Mouse (Mus musculus) spleen, adult 2 months (tissue): ENCODE measurements at regions not wholly inside any gene's neighbourhood (a gene's known extent, or its start where the extent isn't known, plus 50 kb on each side); places are given as distances from the start of the nearest gene placed in this dataset.

Experiments used
- DNase-seq, 2 experiments: peaks; one replicate each; pipeline versions ENCODE4 v3.0.0 to v3.0.0-alpha.2; 2012 to 2021; ENCODE audit warnings: low spot score in 2 of 2, low read depth in 1 of 2
- H3K27ac ChIP-seq: fragments of 200-500 bp; 2 replicates; pipeline ENCODE4 v1.5.1; 2012; ENCODE audit warnings: low read length, inconsistent platforms; ENCODE audit not compliant: insufficient read depth
- H3K27me3 ChIP-seq: fragments of 200-500 bp; 2 replicates; pipeline ENCODE4 v1.6.1; 2012; ENCODE audit warnings: mild to moderate bottlenecking, moderate library complexity, low read length, inconsistent platforms; ENCODE audit not compliant: control insufficient read depth, insufficient read depth
- H3K36me3 ChIP-seq: fragments of 200-500 bp; 2 replicates; pipeline ENCODE4 v1.6.1; 2012; ENCODE audit warnings: mild to moderate bottlenecking, low read length, inconsistent platforms; ENCODE audit not compliant: control insufficient read depth, insufficient read depth
- H3K4me1 ChIP-seq: fragments of 200-500 bp; 2 replicates; pipeline ENCODE4 v1.6.1; 2011; ENCODE audit warnings: inconsistent platforms; ENCODE audit not compliant: control insufficient read depth, insufficient read depth, insufficient read length
- H3K4me3 ChIP-seq: fragments of 200-500 bp; 2 replicates; pipeline ENCODE4 v1.5.1; 2011; ENCODE audit warnings: mild to moderate bottlenecking, inconsistent platforms; ENCODE audit not compliant: insufficient read depth, insufficient read length; ENCODE audit errors: extremely low read depth
- CTCF ChIP-seq: fragments of 200-500 bp; IDR thresholded peaks from 2 replicates; pipeline ENCODE4 v1.5.1; 2011; ENCODE audit warnings: mild to moderate bottlenecking, inconsistent platforms; ENCODE audit not compliant: insufficient read depth, insufficient read length, insufficient replicate concordance; ENCODE audit errors: extremely low read depth
- POLR2A ChIP-seq: fragments of 200-500 bp; IDR thresholded peaks from 2 replicates; pipeline ENCODE4 v1.6.1; 2011; ENCODE audit warnings: low read depth, low read length, inconsistent platforms
- WGBS: fragments of 180-500 bp; shearing (Covaris S2); methylation state at CpG from one replicate; pipeline ENCODE4 v1.1.7; 2018; 5-methylcytosine and 5-hydroxymethylcytosine counted together

DNA sequence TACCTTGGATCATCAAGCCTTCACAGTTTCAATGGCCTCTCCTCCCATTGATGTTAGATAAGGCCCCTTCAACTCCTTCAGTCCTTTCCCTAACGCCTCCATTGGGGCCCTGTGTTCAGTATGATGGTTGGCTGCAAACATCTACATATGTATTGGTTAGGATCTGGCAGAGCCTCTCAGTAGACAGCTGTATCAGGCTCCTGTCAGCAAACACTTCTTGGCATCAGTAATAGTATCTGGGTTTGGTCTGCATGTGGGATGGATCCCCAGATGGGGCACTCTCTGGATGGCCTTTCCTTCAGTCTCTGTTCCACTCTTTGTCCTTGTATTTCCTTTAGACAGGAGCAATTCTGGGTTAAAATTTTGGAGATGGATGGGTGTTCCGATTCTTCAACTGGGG, 84.0 kb upstream of the N4bp1 start:
- DNase-seq, result no peak
- TF ChIP-seq POLR2A, result no peak
- TF ChIP-seq CTCF, result no peak
- WGBS, result 79% methylated on average over 2 of the region's 2 CpGs
- H3K27ac ChIP-seq, result no peak overlapping the region
- H3K4me3 ChIP-seq, result no peak overlapping the region
- H3K27me3 ChIP-seq, result no peaks in the 10 kb centered on the region
- H3K36me3 ChIP-seq, result no peaks in the 10 kb centered on the region
- H3K4me1 ChIP-seq, result no peaks in the 10 kb centered on the region

DNA sequence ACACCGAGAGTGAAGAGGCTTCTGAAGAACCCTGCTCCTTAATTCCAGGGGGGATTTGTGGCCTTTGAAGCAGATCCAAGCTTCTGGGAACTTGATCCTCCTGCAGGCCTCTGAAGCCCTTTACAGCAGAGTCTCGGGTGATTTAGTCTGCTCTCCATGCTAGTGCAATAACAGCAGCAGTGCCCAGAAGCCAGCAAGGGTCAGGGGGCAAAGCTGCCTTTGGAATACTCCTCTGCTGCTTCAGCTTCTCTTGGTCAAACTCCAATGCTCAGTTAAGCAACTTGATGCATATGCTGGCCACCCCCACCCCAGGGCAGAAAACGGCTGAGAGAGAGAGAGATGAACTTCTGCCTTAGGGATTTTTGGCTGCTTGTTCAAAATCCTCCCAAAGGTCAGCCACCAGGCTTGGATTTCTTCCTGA, 82.8 kb upstream of the N4bp1 start:
- no peak overlapping the region for H3K4me3 ChIP-seq
- no peak overlapping the region for H3K27ac ChIP-seq
- DNase-seq, result no peak
- H3K4me1 ChIP-seq, result no peaks in the 10 kb centered on the region
- TF ChIP-seq CTCF, result no peak
- TF ChIP-seq POLR2A, result no peak
- no peaks in the 10 kb centered on the region for H3K36me3 ChIP-seq
- WGBS, result 41% methylated on average over 3 of the region's 3 CpGs
- H3K27me3 ChIP-seq, result no peaks in the 10 kb centered on the region

DNA sequence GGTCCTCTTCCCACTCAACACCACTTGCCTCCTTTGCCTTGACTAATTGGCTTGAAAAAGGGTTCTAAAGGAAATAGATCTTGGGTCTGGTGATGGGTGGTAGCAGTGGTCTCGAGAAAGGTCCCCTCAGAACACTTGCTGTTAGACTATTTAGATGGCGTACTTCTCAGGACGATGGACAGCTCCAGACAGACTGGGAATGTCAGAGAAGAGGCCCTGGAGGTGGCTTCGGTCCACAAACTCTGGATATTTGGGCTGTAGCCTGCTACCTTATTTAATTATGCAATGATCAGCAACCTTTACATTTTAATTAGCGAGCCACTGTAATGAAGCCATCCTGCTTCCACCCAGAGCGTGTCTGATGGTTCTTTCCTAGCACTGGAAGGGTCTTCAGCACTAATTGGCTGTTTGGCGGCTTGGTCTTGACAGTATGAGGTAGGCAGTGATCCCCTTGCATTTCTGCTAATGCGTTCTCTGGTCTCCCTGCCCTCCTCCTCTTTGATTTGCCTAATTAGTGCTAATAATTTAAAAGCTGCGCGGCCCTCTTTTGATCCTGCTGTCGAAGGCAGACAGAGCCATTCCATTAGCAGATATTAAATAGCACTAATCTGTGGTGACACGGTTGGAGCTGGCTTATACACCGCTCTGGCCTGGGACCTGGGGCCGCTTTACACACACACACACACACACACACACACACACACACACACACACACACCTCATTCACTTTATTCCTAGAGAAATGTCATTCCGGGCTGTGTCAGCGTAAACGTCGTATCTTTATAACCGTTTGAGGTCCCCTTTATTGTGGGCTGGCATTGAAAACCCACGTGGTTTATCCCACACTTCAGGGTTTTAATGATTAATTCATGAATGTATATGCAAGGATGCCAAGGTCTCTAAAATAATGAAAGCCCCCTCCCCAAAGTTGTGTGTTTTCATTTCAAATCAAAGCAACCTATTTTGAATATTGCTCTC, 76.4 kb upstream of the N4bp1 start:
- no peak for TF ChIP-seq CTCF
- no peak for TF ChIP-seq POLR2A
- no peaks in the 10 kb centered on the region for H3K27me3 ChIP-seq
- no peak for DNase-seq
- H3K27ac ChIP-seq, result no peak overlapping the region
- 77% methylated on average over 20 of the region's 20 CpGs for WGBS
- H3K4me1 ChIP-seq, result no peaks in the 10 kb centered on the region
- no peak overlapping the region for H3K4me3 ChIP-seq
- no peaks in the 10 kb centered on the region for H3K36me3 ChIP-seq
